Mouse (Mus musculus) cerebellum, adult 11-12 months (tissue): Measurements from ENCODE around the gene Pla2g4e.
"Not testable (repeated sequence)": the region's sequence is repeated elsewhere in the genome, so short reads cannot be mapped to it uniquely, and the experiment has no call there.

Experiments
- DNase-seq: peaks from one replicate; pipeline ENCODE4 v3.0.0; 2022

The Pla2g4e gene

GRCm38 (mm10) chr2:120244679-120245420, at the start of gene Pla2g4e:
Gene Pla2g4e (minus strand): TSS chr2:120245335.
- peak; percentile 55 for DNase-seq

- DNase-seq: no peak
These were observed 46.4 kb upstream of the Pla2g4e start for GRCm38 (mm10) chr2:120291471-120292078.

- no peak for DNase-seq
These were observed 43.9 kb upstream of the Pla2g4e start, which contains the start of gene Pla2g4d for GRCm38 (mm10) chr2:120288995-120289394. Gene Pla2g4d (minus strand): TSS chr2:120289197.

- no peak for DNase-seq
These were observed 43.3 kb upstream of the Pla2g4e start for GRCm38 (mm10) chr2:120288401-120288800.

GRCm38 (mm10) chr2:120285639-120286038, 40.5 kb upstream of the Pla2g4e start:
- peak; percentile 60 for DNase-seq

- DNase-seq: no peak
These were observed 39.6 kb upstream of the Pla2g4e start for GRCm38 (mm10) chr2:120284705-120285104.

GRCm38 (mm10) chr2:120284094-120284493, 39.0 kb upstream of the Pla2g4e start:
- no peak for DNase-seq

GRCm38 (mm10) chr2:120283550-120283949, 38.4 kb upstream of the Pla2g4e start:
- no peak for DNase-seq

GRCm38 (mm10) chr2:120281221-120281620, 36.1 kb upstream of the Pla2g4e start:
- no peak for DNase-seq

GRCm38 (mm10) chr2:120279961-120280360, 34.8 kb upstream of the Pla2g4e start:
- DNase-seq: peak; percentile 66

GRCm38 (mm10) chr2:120276951-120277350, 31.8 kb upstream of the Pla2g4e start:
- no peak for DNase-seq

- DNase-seq: no peak
These were observed 23.5 kb upstream of the Pla2g4e start for GRCm38 (mm10) chr2:120268635-120269034.

GRCm38 (mm10) chr2:120265523-120265922, 20.4 kb upstream of the Pla2g4e start:
- DNase-seq: no peak

GRCm38 (mm10) chr2:120264858-120265257, 19.7 kb upstream of the Pla2g4e start:
- no peak for DNase-seq

GRCm38 (mm10) chr2:120262876-120263275, 17.7 kb upstream of the Pla2g4e start:
- peak; percentile 58 for DNase-seq

GRCm38 (mm10) chr2:120261346-120261745, 16.2 kb upstream of the Pla2g4e start:
- DNase-seq: no peak

GRCm38 (mm10) chr2:120256259-120256658, 11.1 kb upstream of the Pla2g4e start:
- no peak for DNase-seq

- DNase-seq: no peak
These were observed 7.5 kb upstream of the Pla2g4e start for GRCm38 (mm10) chr2:120252644-120253043.

- DNase-seq: peak; percentile 40
These were observed 384 bp upstream of the Pla2g4e start for GRCm38 (mm10) chr2:120245421-120246016.

GRCm38 (mm10) chr2:120243995-120244394, 1.1 kb downstream of the Pla2g4e start:
- DNase-seq: peak; percentile 47

- peak; percentile 55 for DNase-seq
These were observed 2.2 kb downstream of the Pla2g4e start for GRCm38 (mm10) chr2:120242791-120243467.

- DNase-seq: not testable (repeated sequence)
These were observed 6.4 kb downstream of the Pla2g4e start for GRCm38 (mm10) chr2:120238733-120239132.

- DNase-seq: no peak
These were observed 7.4 kb downstream of the Pla2g4e start for GRCm38 (mm10) chr2:120237784-120238183.
